Mouse (Mus musculus): ENCODE results near the gene Tor3a.

Tor3a gene

GRCm38 (mm10) chr1:156674195-156675000 is at the start of gene Tor3a:
Gene Tor3a, minus strand, starts transcription at chr1:156674356.
- DNase-seq: peak; percentile 83

GRCm38 (mm10) chr1:156722089-156722488 is 47.9 kb upstream of the Tor3a start:
- no peak for DNase-seq

GRCm38 (mm10) chr1:156720046-156720445 is 45.9 kb upstream of the Tor3a start:
- DNase-seq: no peak

- peak; percentile 95 for DNase-seq
Measured at GRCm38 (mm10) chr1:156718950-156719805, 45.0 kb upstream of the Tor3a start, which contains the start of gene Fam20b. Gene Fam20b, minus strand, starts transcription at chr1:156719086.

GRCm38 (mm10) chr1:156718286-156718949 is 44.3 kb upstream of the Tor3a start:
- peak; percentile 61 for DNase-seq

GRCm38 (mm10) chr1:156717751-156718285 is 43.7 kb upstream of the Tor3a start:
- peak; percentile 72 for DNase-seq

GRCm38 (mm10) chr1:156716681-156717080 is 42.5 kb upstream of the Tor3a start:
- no peak for DNase-seq

- DNase-seq: no peak
Measured at GRCm38 (mm10) chr1:156710472-156711098, 36.4 kb upstream of the Tor3a start.

- DNase-seq: no peak
Measured at GRCm38 (mm10) chr1:156708672-156709071, 34.5 kb upstream of the Tor3a start.

- DNase-seq: no peak
Measured at GRCm38 (mm10) chr1:156705696-156706285, 31.6 kb upstream of the Tor3a start.

GRCm38 (mm10) chr1:156703444-156703843 is 29.3 kb upstream of the Tor3a start:
- no peak for DNase-seq

- no peak for DNase-seq
Measured at GRCm38 (mm10) chr1:156702151-156702550, 28.0 kb upstream of the Tor3a start.

GRCm38 (mm10) chr1:156686025-156686661 is 12.0 kb upstream of the Tor3a start:
- no peak for DNase-seq

- no peak for DNase-seq
Measured at GRCm38 (mm10) chr1:156679599-156679998, 5.4 kb upstream of the Tor3a start.

GRCm38 (mm10) chr1:156677230-156677629 is 3.1 kb upstream of the Tor3a start:
- DNase-seq: no peak

- no peak for DNase-seq
Measured at GRCm38 (mm10) chr1:156676596-156676995, 2.4 kb upstream of the Tor3a start.

GRCm38 (mm10) chr1:156676171-156676570 is 2.0 kb upstream of the Tor3a start:
- peak; percentile 52 for DNase-seq

GRCm38 (mm10) chr1:156673476-156674194 is 521 bp downstream of the Tor3a start:
- DNase-seq: no peak

GRCm38 (mm10) chr1:156672720-156673475 is 1.3 kb downstream of the Tor3a start:
- DNase-seq: no peak

GRCm38 (mm10) chr1:156671921-156672320 is 2.2 kb downstream of the Tor3a start:
- no peak for DNase-seq

Measured in kidney, adult 11 months (tissue).